Mouse (Mus musculus) 3T3-L1 (cell line): Measurements from ENCODE around the gene Trim39.

Source experiments
- DNase-seq: peaks from one replicate; pipeline ENCODE4 v3.0.0-alpha.2; 2015; ENCODE audit warnings: low read depth, low spot score

The Trim39 gene

GRCm38 (mm10) chr17:36271586-36272256, at the start of gene Trim39:
Trim39 (minus strand) TSS chr17:36272247.
- DNase-seq, result peak; percentile 93

GRCm38 (mm10) chr17:36315689-36316253, 43.7 kb upstream of the Trim39 start:
- no peak for DNase-seq

- DNase-seq, result no peak
These were observed 43.1 kb upstream of the Trim39 start for GRCm38 (mm10) chr17:36315041-36315688.

GRCm38 (mm10) chr17:36314511-36314910, 42.5 kb upstream of the Trim39 start:
- no peak for DNase-seq

- DNase-seq, result no peak
These were observed 37.2 kb upstream of the Trim39 start for GRCm38 (mm10) chr17:36309293-36309692.

- peak; percentile 81 for DNase-seq
These were observed 36.8 kb upstream of the Trim39 start for GRCm38 (mm10) chr17:36308855-36309254.

GRCm38 (mm10) chr17:36286390-36286789, 14.3 kb upstream of the Trim39 start, which contains the start of gene H2-M10.2:
H2-M10.2 (minus strand) TSS chr17:36286490.
- no peak for DNase-seq

- no peak for DNase-seq
These were observed 9.6 kb upstream of the Trim39 start for GRCm38 (mm10) chr17:36281521-36282245.

- peak; percentile 20 for DNase-seq
These were observed 2.7 kb upstream of the Trim39 start for GRCm38 (mm10) chr17:36274776-36275175.

GRCm38 (mm10) chr17:36273796-36274195, 1.7 kb upstream of the Trim39 start:
- no peak for DNase-seq

- no peak for DNase-seq
These were observed 758 bp upstream of the Trim39 start for GRCm38 (mm10) chr17:36272643-36273366.

- peak; percentile 77 for DNase-seq
These were observed 976 bp downstream of the Trim39 start for GRCm38 (mm10) chr17:36270956-36271585.

GRCm38 (mm10) chr17:36265834-36266233, 6.2 kb downstream of the Trim39 start:
- peak; percentile 41 for DNase-seq

- peak; percentile 80 for DNase-seq
These were observed 7.6 kb downstream of the Trim39 start for GRCm38 (mm10) chr17:36264273-36264925.

- DNase-seq, result no peak
These were observed 10.4 kb downstream of the Trim39 start for GRCm38 (mm10) chr17:36261511-36262166.

GRCm38 (mm10) chr17:36257969-36258368, 14.1 kb downstream of the Trim39 start, which contains the start of gene Rpp21:
Rpp21 (minus strand) TSS chr17:36258069.
- no peak for DNase-seq

- peak; percentile 77 for DNase-seq
These were observed 14.7 kb downstream of the Trim39 start for GRCm38 (mm10) chr17:36257241-36257947.

- DNase-seq, result no peak
These were observed 18.9 kb downstream of the Trim39 start for GRCm38 (mm10) chr17:36253087-36253600.
